Mouse (Mus musculus): ENCODE data around the gene Plxnd1. TPM values are rescaled to one million over a fixed set of nuclear protein-coding genes. Genes with fewer than 3 reads are reported as not detected.

The Plxnd1 gene
- polyA plus RNA-seq, 1 experiment from 2014 or later, result 31.3 TPM

- no peak for ATAC-seq (ENCODE audit: insufficient read depth, low FRiP score, low read depth)
- H3K4me1 ChIP-seq, result peaks cover 12% of the 10 kb centered on the region
- no peak overlapping the region for H3K27ac ChIP-seq
- H3K9me3 ChIP-seq, result no peaks in the 10 kb centered on the region
- H3K4me2 ChIP-seq, result no peak overlapping the region
- H3K27me3 ChIP-seq (replicated peaks), result no peaks in the 10 kb centered on the region
- 32% methylated on average over 5 of the region's 5 CpGs for whole genome bisulfite sequencing
- H3K36me3 ChIP-seq, result no peaks in the 10 kb centered on the region
- H3K9ac ChIP-seq, result no peak overlapping the region
- H3K4me3 ChIP-seq (replicated peaks), result no peak overlapping the region
These were observed 64.8 kb downstream of the Plxnd1 start for GRCm38 (mm10) chr6:115930018-115930417.

- Histone ChIP-seq H3K9ac (no peak overlapping the region), H3K4me3 (replicated peaks) (no peak overlapping the region), H3K36me3 (no peaks in the 10 kb centered on the region), H3K4me2 (no peak overlapping the region), H3K9me3 (no peaks in the 10 kb centered on the region), H3K4me1 (peaks cover 12% of the 10 kb centered on the region), H3K27me3 (replicated peaks) (no peaks in the 10 kb centered on the region), H3K27ac (no peak overlapping the region)
- no peak for ATAC-seq (ENCODE audit: insufficient read depth, low FRiP score, low read depth)
- WGBS, result 79% methylated on average over 10 of the region's 10 CpGs
These were observed 67.2 kb downstream of the Plxnd1 start for GRCm38 (mm10) chr6:115927292-115928242.

- no peak overlapping the region for H3K4me3 ChIP-seq (replicated peaks)
- H3K36me3 ChIP-seq, result no peaks in the 10 kb centered on the region
- no peak overlapping the region for H3K4me2 ChIP-seq
- peaks cover 12% of the 10 kb centered on the region for H3K4me1 ChIP-seq
- ATAC-seq (ENCODE audit: insufficient read depth, low FRiP score, low read depth), result no peak
- no peaks in the 10 kb centered on the region for H3K27me3 ChIP-seq (replicated peaks)
- no peaks in the 10 kb centered on the region for H3K9me3 ChIP-seq
- H3K9ac ChIP-seq, result no peak overlapping the region
- no peak overlapping the region for H3K27ac ChIP-seq
- 82% methylated on average over 10 of the region's 10 CpGs for WGBS
These were observed 68.4 kb downstream of the Plxnd1 start for GRCm38 (mm10) chr6:115926416-115926815.

GRCm38 (mm10) chr6:115924829-115925228, 70.0 kb downstream of the Plxnd1 start:
- WGBS, result 32% methylated on average over 6 of the region's 6 CpGs
- no peak overlapping the region for H3K4me2 ChIP-seq
- no peak overlapping the region for H3K27ac ChIP-seq
- 0 out of 2 replicates have a peak, but pooled peaks cover 3% of the 10 kb centered on the region for H3K4me1 ChIP-seq
- no peak overlapping the region for H3K9ac ChIP-seq
- H3K27me3 ChIP-seq (replicated peaks), result no peaks in the 10 kb centered on the region
- H3K9me3 ChIP-seq, result no peaks in the 10 kb centered on the region
- H3K36me3 ChIP-seq, result no peaks in the 10 kb centered on the region; the same call in 1 of the 2 replicates
- H3K4me3 ChIP-seq (replicated peaks), result no peak overlapping the region
- ATAC-seq (ENCODE audit: insufficient read depth, low FRiP score, low read depth), result peak; percentile 35

- Histone ChIP-seq H3K9me3 (no peaks in the 10 kb centered on the region), H3K4me3 (replicated peaks) (no peak overlapping the region), H3K4me1 (no peaks in the 10 kb centered on the region), H3K4me2 (no peak overlapping the region), H3K27me3 (replicated peaks) (no peaks in the 10 kb centered on the region), H3K27ac (no peak overlapping the region), H3K36me3 (no peaks in the 10 kb centered on the region; the same call in 1 of the 2 replicates), H3K9ac (no peak overlapping the region)
- no peak for ATAC-seq (ENCODE audit: insufficient read depth, low FRiP score, low read depth)
- 85% methylated on average over 5 of the region's 5 CpGs for WGBS
These were observed 74.9 kb downstream of the Plxnd1 start for GRCm38 (mm10) chr6:115919876-115920275.

- H3K27ac ChIP-seq, result no peak overlapping the region
- H3K4me2 ChIP-seq, result no peak overlapping the region
- WGBS, result 93% methylated on average over 1 of the region's 1 CpGs
- no peaks in the 10 kb centered on the region; the same call in 1 of the 2 replicates for H3K36me3 ChIP-seq
- no peak for ATAC-seq (ENCODE audit: insufficient read depth, low FRiP score, low read depth)
- H3K9ac ChIP-seq, result no peak overlapping the region
- no peaks in the 10 kb centered on the region for H3K4me1 ChIP-seq
- no peak overlapping the region for H3K4me3 ChIP-seq (replicated peaks)
- H3K27me3 ChIP-seq (replicated peaks), result no peaks in the 10 kb centered on the region
- H3K9me3 ChIP-seq, result no peaks in the 10 kb centered on the region
These were observed 76.2 kb downstream of the Plxnd1 start for GRCm38 (mm10) chr6:115918615-115919014.

GRCm38 (mm10) chr6:115916611-115917010, 78.2 kb downstream of the Plxnd1 start:
- Histone ChIP-seq H3K27me3 (replicated peaks) (no peaks in the 10 kb centered on the region), H3K36me3 (no peaks in the 10 kb centered on the region; the same call in 1 of the 2 replicates), H3K4me1 (no peaks in the 10 kb centered on the region), H3K9ac (no peak overlapping the region), H3K9me3 (no peaks in the 10 kb centered on the region), H3K4me3 (replicated peaks) (no peak overlapping the region), H3K4me2 (no peak overlapping the region), H3K27ac (no peak overlapping the region)
- 67% methylated on average over 5 of the region's 5 CpGs for WGBS
- 0 out of 2 replicates have a peak, but pooled peaks have one; percentile 3 for ATAC-seq (ENCODE audit: insufficient read depth, low FRiP score, low read depth)

GRCm38 (mm10) chr6:115915601-115916445, 79.0 kb downstream of the Plxnd1 start:
- no peaks in the 10 kb centered on the region for H3K9me3 ChIP-seq
- H3K4me3 ChIP-seq (replicated peaks), result no peak overlapping the region
- H3K36me3 ChIP-seq, result no peaks in the 10 kb centered on the region; the same call in 1 of the 2 replicates
- no peaks in the 10 kb centered on the region for H3K4me1 ChIP-seq
- WGBS, result 56% methylated on average over 17 of the region's 17 CpGs
- H3K4me2 ChIP-seq, result no peak overlapping the region
- no peak overlapping the region for H3K27ac ChIP-seq
- H3K27me3 ChIP-seq (replicated peaks), result no peaks in the 10 kb centered on the region
- ATAC-seq (ENCODE audit: insufficient read depth, low FRiP score, low read depth), result no peak
- no peak overlapping the region for H3K9ac ChIP-seq

GRCm38 (mm10) chr6:115914511-115915202, 80.1 kb downstream of the Plxnd1 start:
- Histone ChIP-seq H3K27ac (no peak overlapping the region), H3K9me3 (no peaks in the 10 kb centered on the region), H3K9ac (no peak overlapping the region), H3K4me3 (replicated peaks) (no peak overlapping the region), H3K4me2 (no peak overlapping the region), H3K27me3 (replicated peaks) (no peaks in the 10 kb centered on the region), H3K4me1 (no peaks in the 10 kb centered on the region), H3K36me3 (no peaks in the 10 kb centered on the region)
- WGBS, result 83% methylated on average over 15 of the region's 15 CpGs
- no peak for ATAC-seq (ENCODE audit: insufficient read depth, low FRiP score, low read depth)

- 86% methylated on average over 10 of the region's 10 CpGs for WGBS
- no peak for ATAC-seq (ENCODE audit: insufficient read depth, low FRiP score, low read depth)
- H3K4me3 ChIP-seq (replicated peaks), result no peak overlapping the region
These were observed 81.3 kb downstream of the Plxnd1 start for GRCm38 (mm10) chr6:115913482-115913881.

GRCm38 (mm10) chr6:115911763-115912162, 83.0 kb downstream of the Plxnd1 start:
- no peaks in the 10 kb centered on the region for H3K9me3 ChIP-seq
- no peak overlapping the region for H3K27ac ChIP-seq
- WGBS, result 79% methylated on average over 6 of the region's 6 CpGs

More at GRCm38 (mm10) chr6:115913482-115913881, 81.3 kb downstream of the Plxnd1 start:
- H3K9me3 ChIP-seq, result no peaks in the 10 kb centered on the region
- no peaks in the 10 kb centered on the region for H3K36me3 ChIP-seq
- H3K4me2 ChIP-seq, result no peak overlapping the region
- H3K27ac ChIP-seq, result no peak overlapping the region
- H3K27me3 ChIP-seq (replicated peaks), result no peaks in the 10 kb centered on the region
- no peak overlapping the region for H3K9ac ChIP-seq
- no peaks in the 10 kb centered on the region for H3K4me1 ChIP-seq

More at GRCm38 (mm10) chr6:115911763-115912162, 83.0 kb downstream of the Plxnd1 start:
- no peak for ATAC-seq (ENCODE audit: insufficient read depth, low FRiP score, low read depth)
- H3K4me2 ChIP-seq, result no peak overlapping the region
- no peak overlapping the region for H3K9ac ChIP-seq
- H3K27me3 ChIP-seq (replicated peaks), result no peaks in the 10 kb centered on the region
- peaks cover under 1% of the 10 kb centered on the region; the same call in 1 of the 2 replicates for H3K36me3 ChIP-seq
- no peaks in the 10 kb centered on the region for H3K4me1 ChIP-seq
- H3K4me3 ChIP-seq (replicated peaks), result no peak overlapping the region

All from stomach, embryonic 15.5 days (tissue).